Mouse (Mus musculus) forebrain, embryonic 12.5 days (tissue): Measurements from ENCODE around the gene Nrtn. TPM values are rescaled to one million over a fixed set of nuclear protein-coding genes. Genes with fewer than 3 reads are reported as not detected.
A peak's percentile ranks its signal among the peaks of the same experiment; 100 is the strongest.

ENCODE experiments used
- ATAC-seq: fragments of 200-750 bp; cut with Nextera tagmentation; 2 replicates; pipeline ENCODE4 v1.8.0; 2017; ENCODE audit warnings: moderate TSS enrichment; ENCODE audit not compliant: low FRiP score
- H3K27ac ChIP-seq: fragments of 300-500 bp; sonication (generic); 2 replicates; pipeline ENCODE4 v1.5.1; 2016; ENCODE audit warnings: mild to moderate bottlenecking
- H3K27me3 ChIP-seq: fragments of 300-500 bp; sonication (generic); 2 replicates; pipeline ENCODE4 v1.6.1; 2016; ENCODE audit warnings: mild to moderate bottlenecking
- H3K36me3 ChIP-seq: fragments of 300-500 bp; sonication (generic); replicated peaks from 2 replicates; pipeline ENCODE4 v1.6.1; 2016; ENCODE audit warnings: mild to moderate bottlenecking
- H3K4me1 ChIP-seq: fragments of 300-500 bp; sonication (generic); 2 replicates; pipeline ENCODE4 v1.6.1; 2016
- H3K4me2 ChIP-seq: fragments of 300-500 bp; sonication (generic); 2 replicates; pipeline ENCODE4 v1.6.1; 2016; ENCODE audit warnings: mild to moderate bottlenecking, moderate library complexity
- H3K4me3 ChIP-seq: fragments of 300-500 bp; sonication (generic); replicated peaks from 2 replicates; pipeline ENCODE4 v1.5.1; 2016; ENCODE audit warnings: mild to moderate bottlenecking
- H3K9ac ChIP-seq: fragments of 300-500 bp; sonication (generic); 2 replicates; pipeline ENCODE4 v1.6.1; 2016; ENCODE audit warnings: mild to moderate bottlenecking
- H3K9me3 ChIP-seq: fragments of 300-500 bp; sonication (generic); 2 replicates; pipeline ENCODE4 v1.6.1; 2016
- WGBS: fragments of 180-500 bp; shearing (Covaris S2); methylation state at CpG from one replicate; pipeline ENCODE4 v1.1.7; 2016; 5-methylcytosine and 5-hydroxymethylcytosine counted together
- polyA plus RNA-seq: library from polyadenylated mRNA; unstranded; fragments of >200 nt; fragmentation: Nextera tagmentation; extraction: Ambion mirVana; gene quantifications from 2 replicates; pipeline ENCODE4 v1.2.1, GENCODE M21; 2016

Nrtn gene
- polyA plus RNA-seq: 3.2 and 5.9 TPM in 2 replicates

GRCm38 (mm10) chr17:56757416-56758123 lies at the start of gene Nrtn:
TSS of gene Nrtn (minus strand) at chr17:56757530.
- H3K36me3 ChIP-seq: no peaks in the 10 kb centered on the region
- ATAC-seq: peak; percentile 55

GRCm38 (mm10) chr17:56805784-56806183 lies 48.5 kb upstream of the Nrtn start:
- 75% methylated on average over 1 of the region's 1 CpGs for WGBS
- H3K27me3 ChIP-seq: no peaks in the 10 kb centered on the region
- H3K27ac ChIP-seq: no peak overlapping the region
- peaks cover 21% of the 10 kb centered on the region for H3K4me1 ChIP-seq
- ATAC-seq: no peak
- no peak overlapping the region for H3K4me2 ChIP-seq
- H3K4me3 ChIP-seq: no peak overlapping the region
- no peaks in the 10 kb centered on the region for H3K9me3 ChIP-seq
- no peak overlapping the region for H3K9ac ChIP-seq
- peaks cover 11% of the 10 kb centered on the region for H3K36me3 ChIP-seq

More at GRCm38 (mm10) chr17:56757416-56758123, at the start of gene Nrtn:
- peak within 1 kb of the TSS; percentile 93 for H3K4me2 ChIP-seq
- peak within 1 kb of the TSS; percentile 45 for H3K4me3 ChIP-seq
- WGBS: under 1% methylated on average over 45 of the region's 48 CpGs
- H3K4me1 ChIP-seq: peaks cover 29% of the 10 kb centered on the region
- peaks cover 89% of the 10 kb centered on the region for H3K27me3 ChIP-seq
- no peaks in the 10 kb centered on the region for H3K9me3 ChIP-seq
- H3K27ac ChIP-seq: no peak within 1 kb of the TSS
- H3K9ac ChIP-seq: peak within 1 kb of the TSS; percentile 59

GRCm38 (mm10) chr17:56804952-56805351 lies 47.6 kb upstream of the Nrtn start:
- H3K27ac ChIP-seq: no peak overlapping the region

GRCm38 (mm10) chr17:56802065-56802464 lies 44.7 kb upstream of the Nrtn start:
- no peaks in the 10 kb centered on the region for H3K27me3 ChIP-seq
- no peak overlapping the region for H3K4me3 ChIP-seq
- WGBS: 72% methylated on average over 8 of the region's 8 CpGs
- no peaks in the 10 kb centered on the region for H3K9me3 ChIP-seq
- H3K27ac ChIP-seq: no peak overlapping the region
- no peak overlapping the region for H3K9ac ChIP-seq
- H3K4me1 ChIP-seq: peaks cover 4% of the 10 kb centered on the region; the same call in 1 of the 2 replicates
- no peak for ATAC-seq
- H3K4me2 ChIP-seq: no peak overlapping the region
- peaks cover 11% of the 10 kb centered on the region for H3K36me3 ChIP-seq

More at GRCm38 (mm10) chr17:56804952-56805351, 47.6 kb upstream of the Nrtn start:
- no peak for ATAC-seq
- WGBS: 82% methylated on average over 5 of the region's 5 CpGs
- Histone ChIP-seq H3K4me2 (no peak overlapping the region), H3K9ac (no peak overlapping the region), H3K9me3 (no peaks in the 10 kb centered on the region), H3K4me1 (peaks cover 16% of the 10 kb centered on the region), H3K27me3 (no peaks in the 10 kb centered on the region), H3K36me3 (peaks cover 11% of the 10 kb centered on the region), H3K4me3 (no peak overlapping the region)

GRCm38 (mm10) chr17:56799276-56799675 lies 41.9 kb upstream of the Nrtn start:
- H3K27me3 ChIP-seq: no peaks in the 10 kb centered on the region
- no peak overlapping the region for H3K27ac ChIP-seq
- H3K4me3 ChIP-seq: no peak overlapping the region
- peaks cover 4% of the 10 kb centered on the region; the same call in 1 of the 2 replicates for H3K4me1 ChIP-seq
- ATAC-seq: no peak
- H3K4me2 ChIP-seq: no peak overlapping the region
- no peak overlapping the region for H3K9ac ChIP-seq
- 74% methylated on average over 3 of the region's 3 CpGs for WGBS
- H3K36me3 ChIP-seq: peaks cover 11% of the 10 kb centered on the region
- H3K9me3 ChIP-seq: no peaks in the 10 kb centered on the region

- no peak for ATAC-seq
- Histone ChIP-seq H3K4me1 (no peaks in the 10 kb centered on the region), H3K36me3 (no peaks in the 10 kb centered on the region), H3K27me3 (no peaks in the 10 kb centered on the region), H3K9ac (no peak overlapping the region), H3K27ac (no peak overlapping the region), H3K4me3 (no peak overlapping the region), H3K4me2 (no peak overlapping the region), H3K9me3 (no peaks in the 10 kb centered on the region)
- WGBS: 67% methylated on average over 6 of the region's 6 CpGs
Observed at GRCm38 (mm10) chr17:56793614-56794319, 36.4 kb upstream of the Nrtn start.

GRCm38 (mm10) chr17:56792588-56792987 lies 35.3 kb upstream of the Nrtn start:
- WGBS: 75% methylated on average over 3 of the region's 3 CpGs

GRCm38 (mm10) chr17:56789286-56789685 lies 32.0 kb upstream of the Nrtn start:
- H3K4me3 ChIP-seq: no peak overlapping the region
- no peak overlapping the region for H3K27ac ChIP-seq
- no peak for ATAC-seq
- H3K4me1 ChIP-seq: no peaks in the 10 kb centered on the region
- no peaks in the 10 kb centered on the region for H3K9me3 ChIP-seq
- H3K36me3 ChIP-seq: no peaks in the 10 kb centered on the region
- H3K4me2 ChIP-seq: no peak overlapping the region
- no peak overlapping the region for H3K9ac ChIP-seq
- 83% methylated on average over 6 of the region's 6 CpGs for whole genome bisulfite sequencing
- H3K27me3 ChIP-seq: no peaks in the 10 kb centered on the region

More at GRCm38 (mm10) chr17:56792588-56792987, 35.3 kb upstream of the Nrtn start:
- Histone ChIP-seq H3K9me3 (no peaks in the 10 kb centered on the region), H3K27ac (no peak overlapping the region), H3K27me3 (no peaks in the 10 kb centered on the region), H3K4me1 (no peaks in the 10 kb centered on the region), H3K9ac (no peak overlapping the region), H3K4me3 (no peak overlapping the region), H3K36me3 (no peaks in the 10 kb centered on the region), H3K4me2 (no peak overlapping the region)
- no peak for ATAC-seq

- Histone ChIP-seq H3K4me3 (no peak overlapping the region), H3K4me2 (no peak overlapping the region), H3K9ac (no peak overlapping the region), H3K27ac (no peak overlapping the region), H3K4me1 (no peaks in the 10 kb centered on the region), H3K36me3 (peaks cover 3% of the 10 kb centered on the region; the same call in 1 of the 2 replicates), H3K9me3 (no peaks in the 10 kb centered on the region), H3K27me3 (no peaks in the 10 kb centered on the region)
- ATAC-seq: no peak
- WGBS: 81% methylated on average over 3 of the region's 3 CpGs
Observed at GRCm38 (mm10) chr17:56788886-56789285, 31.6 kb upstream of the Nrtn start.

GRCm38 (mm10) chr17:56780291-56780978 lies 23.1 kb upstream of the Nrtn start:
- Histone ChIP-seq H3K27me3 (no peaks in the 10 kb centered on the region), H3K4me3 (no peak overlapping the region), H3K4me2 (no peak overlapping the region), H3K9ac (no peak overlapping the region), H3K36me3 (peaks cover 42% of the 10 kb centered on the region), H3K27ac (no peak overlapping the region), H3K4me1 (peaks cover 13% of the 10 kb centered on the region), H3K9me3 (no peaks in the 10 kb centered on the region)
- no peak for ATAC-seq
- WGBS: 89% methylated on average over 13 of the region's 13 CpGs

GRCm38 (mm10) chr17:56778779-56779362 lies 21.5 kb upstream of the Nrtn start:
- no peak overlapping the region for H3K4me3 ChIP-seq
- H3K9me3 ChIP-seq: no peaks in the 10 kb centered on the region
- H3K27ac ChIP-seq: no peak overlapping the region; the same call in 1 of the 2 replicates
- H3K4me1 ChIP-seq: peaks cover 13% of the 10 kb centered on the region
- WGBS: 47% methylated on average over 3 of the region's 3 CpGs
- ATAC-seq: no peak
- H3K4me2 ChIP-seq: no peak overlapping the region
- no peaks in the 10 kb centered on the region for H3K27me3 ChIP-seq
- H3K9ac ChIP-seq: no peak overlapping the region
- peaks cover 41% of the 10 kb centered on the region for H3K36me3 ChIP-seq

GRCm38 (mm10) chr17:56777568-56777967 lies 20.2 kb upstream of the Nrtn start:
- Histone ChIP-seq H3K9me3 (no peaks in the 10 kb centered on the region), H3K9ac (no peak overlapping the region), H3K4me2 (no peak overlapping the region), H3K4me3 (no peak overlapping the region), H3K27ac (no peak overlapping the region), H3K36me3 (peaks cover 41% of the 10 kb centered on the region), H3K4me1 (peaks cover 13% of the 10 kb centered on the region), H3K27me3 (no peaks in the 10 kb centered on the region)
- no peak for ATAC-seq
- 95% methylated on average over 11 of the region's 11 CpGs for WGBS
